Mouse (Mus musculus): ENCODE measurements around the gene Elovl7.

Elovl7 gene

DNA sequence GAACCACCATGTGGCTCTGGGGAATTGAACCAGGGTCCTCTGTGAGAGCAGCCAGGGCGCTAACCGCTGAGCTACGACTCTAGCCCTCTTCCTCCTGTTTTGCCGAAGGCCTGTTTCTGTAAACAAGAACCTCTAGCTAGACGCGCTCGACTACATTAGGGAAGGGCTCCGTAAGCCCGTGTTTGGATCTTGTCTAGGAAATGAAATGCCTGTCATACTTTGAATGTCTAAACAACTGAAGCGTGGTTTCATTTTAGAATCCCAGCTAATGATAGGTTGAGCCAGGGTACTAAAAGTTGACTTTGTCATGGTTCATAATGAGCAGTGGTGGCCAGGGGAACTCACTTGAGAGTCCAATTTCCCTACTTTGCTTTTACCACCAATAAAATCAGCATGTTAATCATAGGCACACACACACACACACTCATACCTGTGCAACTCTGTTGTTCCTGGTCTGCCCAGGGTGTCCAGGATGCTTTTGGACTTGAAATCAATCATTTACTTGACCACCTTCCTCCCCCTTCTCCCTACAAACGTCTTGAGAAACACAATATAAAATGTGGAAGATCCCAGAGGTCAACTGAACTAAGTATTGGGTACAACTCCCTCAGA, 31.0 kb downstream of the Elovl7 start:
- no peak for DNase-seq

DNA sequence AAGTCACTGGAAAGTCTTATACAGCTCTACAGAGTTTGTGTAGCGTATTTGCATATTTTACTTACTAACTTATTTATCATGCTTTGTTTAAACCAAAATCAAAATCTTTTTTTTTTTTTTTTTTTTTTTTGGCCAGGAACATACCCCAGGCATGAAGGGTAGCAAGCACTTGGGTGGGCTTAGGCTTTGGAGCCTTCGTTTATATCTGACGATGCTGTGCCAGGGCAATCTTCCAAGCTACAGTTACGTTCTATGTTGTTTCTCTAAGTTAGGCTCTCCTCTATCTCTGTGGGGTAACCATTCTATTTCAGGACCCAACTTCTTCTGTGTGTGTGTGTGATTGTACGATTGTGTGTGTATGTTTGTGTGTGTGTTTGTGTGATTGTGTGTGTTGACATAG, 36.9 kb downstream of the Elovl7 start:
- DNase-seq: no peak

DNA sequence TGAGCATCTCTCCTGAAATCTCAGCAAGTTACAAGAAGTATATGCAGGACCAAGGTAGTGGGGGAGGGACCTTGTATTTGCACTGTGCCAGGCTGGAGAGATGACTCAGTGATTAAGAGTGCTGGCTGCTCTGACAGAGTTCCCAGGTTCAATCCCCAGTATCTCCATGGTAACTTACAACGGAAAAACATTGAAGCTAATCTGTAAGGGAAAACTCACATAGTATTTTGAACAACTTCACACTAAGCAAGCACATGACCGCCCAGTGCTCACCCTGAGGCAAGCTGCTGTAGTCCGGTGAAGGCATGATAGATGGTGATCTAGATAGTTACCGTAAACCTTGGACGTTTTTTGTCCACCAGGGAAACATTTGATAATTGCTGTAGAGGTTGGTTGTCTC, 39.8 kb downstream of the Elovl7 start:
- DNase-seq: no peak

GRCm38 (mm10) chr13:108263042-108263441, 48.8 kb downstream of the Elovl7 start:
- no peak for DNase-seq

DNA sequence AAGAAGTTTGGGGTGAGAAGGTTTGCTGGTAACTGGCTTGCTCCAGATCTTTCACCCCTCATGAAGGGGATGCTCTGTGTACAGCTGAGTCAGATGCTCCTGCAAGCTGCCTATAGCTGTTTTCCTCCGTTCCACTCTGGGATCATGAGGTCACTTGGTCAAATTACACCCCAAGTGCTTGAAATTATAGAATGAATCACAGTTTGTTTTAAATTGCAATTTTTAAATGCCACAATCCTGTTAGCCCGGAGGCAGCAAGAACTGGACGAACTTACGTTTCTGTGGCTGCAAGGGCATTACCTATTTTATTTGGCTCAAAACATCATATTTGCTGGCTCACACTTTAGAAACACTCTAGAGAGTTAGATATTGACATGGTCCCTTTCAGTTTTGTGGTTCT, 51.2 kb downstream of the Elovl7 start:
- DNase-seq: no peak

- DNase-seq: no peak
Measured at GRCm38 (mm10) chr13:108267841-108268634, 53.8 kb downstream of the Elovl7 start.

- no peak for DNase-seq
Measured at GRCm38 (mm10) chr13:108271458-108272148, 57.4 kb downstream of the Elovl7 start.

- DNase-seq: no peak
Measured at GRCm38 (mm10) chr13:108272332-108272731, 58.1 kb downstream of the Elovl7 start.

- DNase-seq: no peak
Measured at GRCm38 (mm10) chr13:108273034-108273433, 58.8 kb downstream of the Elovl7 start.

- DNase-seq: no peak
Measured at GRCm38 (mm10) chr13:108273456-108273855, 59.3 kb downstream of the Elovl7 start.

GRCm38 (mm10) chr13:108276561-108276960, 62.4 kb downstream of the Elovl7 start:
- no peak for DNase-seq

- DNase-seq: no peak
Measured at GRCm38 (mm10) chr13:108277320-108277719, 63.1 kb downstream of the Elovl7 start.

DNA sequence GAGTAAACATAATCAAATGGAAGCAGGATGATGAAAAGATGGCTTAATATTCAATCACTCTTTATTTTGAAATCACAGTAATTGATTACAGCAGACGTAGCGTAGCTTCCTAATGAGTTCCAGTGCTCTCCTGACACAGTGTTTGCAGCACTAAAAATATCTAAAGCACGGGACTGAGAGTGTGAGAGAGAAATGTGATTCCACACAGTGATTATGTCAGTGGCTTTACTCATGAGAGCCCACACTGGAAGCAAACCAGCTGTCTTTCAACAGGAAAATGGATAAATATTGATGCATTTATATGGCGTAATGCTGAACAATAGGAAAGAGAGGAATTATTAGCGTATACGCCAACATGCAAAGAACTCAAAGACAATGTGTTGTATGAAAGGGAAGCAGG, 64.4 kb downstream of the Elovl7 start:
- DNase-seq: no peak

DNA sequence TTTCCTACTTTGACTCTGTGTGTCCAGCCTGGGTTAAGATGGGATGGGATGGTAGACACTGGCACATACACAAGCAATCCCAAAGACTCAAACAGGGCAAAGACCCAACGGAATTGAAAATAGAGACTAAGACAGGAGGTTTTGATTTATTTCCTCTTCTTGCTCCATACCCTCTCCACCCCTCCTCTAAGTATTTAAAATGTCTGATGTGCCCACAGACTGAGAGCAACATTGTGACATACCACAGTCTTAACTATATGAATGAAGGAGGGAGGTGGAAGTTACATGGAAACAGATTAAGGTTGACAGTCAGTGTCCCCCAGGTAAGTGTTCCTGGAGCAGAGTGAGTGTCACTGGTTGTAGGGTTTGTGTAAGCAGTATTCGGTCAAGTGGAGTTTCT, 70.1 kb downstream of the Elovl7 start:
- DNase-seq: no peak

DNA sequence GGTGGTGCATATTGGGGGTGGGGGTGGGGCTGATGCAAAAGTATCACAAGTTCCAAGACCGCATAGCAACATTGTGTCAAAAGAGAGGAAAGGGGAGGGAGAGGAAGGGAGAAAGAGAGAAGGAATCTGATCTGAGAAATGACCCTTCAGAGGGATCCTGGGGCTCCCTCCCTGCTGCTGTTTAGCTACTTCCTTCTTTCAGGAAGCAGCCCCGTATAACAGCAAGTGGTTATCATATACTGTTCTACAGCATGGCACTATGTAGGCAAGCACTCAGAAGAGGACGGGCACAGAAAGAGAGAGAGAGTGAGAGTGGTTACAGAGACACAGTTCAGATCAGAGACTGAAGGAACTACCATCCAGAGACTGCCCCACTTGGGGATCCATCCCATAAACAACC, 73.7 kb downstream of the Elovl7 start:
- no peak for DNase-seq

DNA sequence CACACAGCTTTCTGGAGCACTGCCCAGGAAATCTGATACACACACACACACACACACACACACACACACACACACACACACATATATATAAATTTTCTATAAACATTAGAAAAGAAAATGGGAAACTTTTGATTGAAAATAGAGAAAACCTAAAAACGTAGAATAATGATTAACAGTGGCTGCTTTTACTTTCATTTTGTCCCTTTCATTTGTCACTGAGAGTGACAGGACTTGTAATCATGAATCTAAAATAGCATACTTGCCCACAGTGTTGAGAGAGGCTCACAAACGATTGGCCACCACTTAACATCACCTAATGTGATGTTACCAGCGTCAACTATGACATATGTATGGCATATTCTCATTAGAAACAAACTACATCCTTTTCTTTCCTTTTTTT, 75.2 kb downstream of the Elovl7 start:
- no peak for DNase-seq

DNA sequence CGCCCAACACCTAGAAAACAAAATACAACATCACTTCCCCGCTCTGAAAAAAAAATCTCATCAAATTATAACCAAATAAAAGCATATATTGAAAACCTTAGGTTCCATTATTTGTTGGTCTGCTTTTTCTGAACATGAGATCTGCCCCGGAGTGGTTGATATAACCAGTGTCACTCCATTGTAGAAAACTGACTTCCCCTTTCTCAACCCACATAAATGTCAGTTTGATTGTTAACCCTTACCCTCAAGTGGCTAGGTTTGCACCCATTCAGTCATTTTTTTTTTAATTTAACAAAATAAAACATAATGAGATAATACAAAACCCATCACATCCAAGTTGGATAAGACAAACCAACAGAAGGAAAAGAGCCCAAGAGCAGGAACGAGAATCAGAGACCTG, 76.1 kb downstream of the Elovl7 start:
- DNase-seq: no peak

- DNase-seq: peak; percentile 49 to 51
Measured at GRCm38 (mm10) chr13:108297350-108298093, 83.3 kb downstream of the Elovl7 start.

DNA sequence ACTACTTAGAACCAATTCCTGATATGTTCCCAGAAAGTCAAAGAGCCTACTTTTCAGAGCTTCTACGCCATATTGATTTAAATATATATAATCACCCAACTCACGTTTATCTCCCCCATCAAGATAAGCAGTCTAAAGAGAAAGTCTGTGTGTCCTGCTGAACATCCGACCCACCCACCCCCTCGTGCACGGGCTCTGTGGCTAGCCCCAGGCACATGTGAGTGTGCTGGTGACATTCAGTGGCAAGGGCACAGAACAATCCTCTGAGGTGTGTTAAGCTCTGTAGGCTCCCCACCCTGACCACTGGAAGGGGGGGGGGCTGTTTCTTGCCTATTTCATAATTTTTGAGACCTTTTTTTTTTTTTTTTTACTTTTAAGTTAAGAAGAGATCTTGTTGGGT, 84.0 kb downstream of the Elovl7 start:
- DNase-seq: no peak

DNA sequence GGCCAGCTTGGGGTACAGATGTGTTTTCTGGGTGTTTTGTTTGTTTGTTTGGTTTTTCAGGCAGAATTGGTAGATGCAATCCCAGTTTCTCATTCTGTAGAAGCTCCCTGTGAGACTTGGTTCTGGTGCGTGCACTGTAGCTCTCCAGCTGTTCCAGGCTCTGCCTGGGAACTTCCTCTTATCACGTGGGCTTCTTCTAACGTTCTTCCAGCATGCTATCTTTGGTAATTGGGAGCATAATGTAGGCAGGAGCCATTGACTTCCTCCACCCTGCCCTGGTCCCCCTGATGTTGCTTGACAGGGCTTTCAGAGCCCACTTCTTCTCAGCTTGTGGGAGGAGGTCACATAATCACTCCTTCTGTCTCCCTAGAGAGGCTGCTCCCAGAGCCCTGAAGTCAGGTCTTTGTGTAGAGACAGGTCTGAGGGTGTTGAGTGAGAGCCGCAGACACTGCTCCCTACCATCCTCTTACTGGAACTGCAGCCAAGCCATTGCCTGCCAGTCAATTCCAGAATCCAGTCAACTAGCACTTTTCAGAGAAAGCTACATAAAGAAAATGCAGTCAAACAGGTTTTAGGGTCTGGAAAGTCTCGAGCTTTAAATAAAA, 86.2 kb downstream of the Elovl7 start:
- no peak for DNase-seq

DNA sequence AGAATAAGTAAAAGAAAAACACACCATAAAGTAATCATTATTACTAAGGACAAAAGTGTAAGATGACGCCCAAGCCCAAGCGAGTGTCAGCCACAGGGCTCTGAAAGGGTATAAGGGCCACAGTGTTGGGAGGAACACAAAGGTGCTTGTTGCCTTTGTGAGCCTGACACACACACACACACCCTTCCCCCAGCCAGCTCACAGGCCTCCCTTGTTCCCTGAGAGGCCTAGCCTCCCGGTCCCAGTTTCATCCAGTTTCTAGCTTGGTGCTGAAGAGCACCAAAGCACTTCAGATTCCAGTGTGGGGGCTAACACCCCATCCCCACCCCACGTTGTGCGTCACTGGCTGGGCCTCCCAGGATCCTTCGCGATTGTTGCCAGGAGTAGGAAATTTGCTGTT, 87.2 kb downstream of the Elovl7 start:
- DNase-seq: no peak

DNA sequence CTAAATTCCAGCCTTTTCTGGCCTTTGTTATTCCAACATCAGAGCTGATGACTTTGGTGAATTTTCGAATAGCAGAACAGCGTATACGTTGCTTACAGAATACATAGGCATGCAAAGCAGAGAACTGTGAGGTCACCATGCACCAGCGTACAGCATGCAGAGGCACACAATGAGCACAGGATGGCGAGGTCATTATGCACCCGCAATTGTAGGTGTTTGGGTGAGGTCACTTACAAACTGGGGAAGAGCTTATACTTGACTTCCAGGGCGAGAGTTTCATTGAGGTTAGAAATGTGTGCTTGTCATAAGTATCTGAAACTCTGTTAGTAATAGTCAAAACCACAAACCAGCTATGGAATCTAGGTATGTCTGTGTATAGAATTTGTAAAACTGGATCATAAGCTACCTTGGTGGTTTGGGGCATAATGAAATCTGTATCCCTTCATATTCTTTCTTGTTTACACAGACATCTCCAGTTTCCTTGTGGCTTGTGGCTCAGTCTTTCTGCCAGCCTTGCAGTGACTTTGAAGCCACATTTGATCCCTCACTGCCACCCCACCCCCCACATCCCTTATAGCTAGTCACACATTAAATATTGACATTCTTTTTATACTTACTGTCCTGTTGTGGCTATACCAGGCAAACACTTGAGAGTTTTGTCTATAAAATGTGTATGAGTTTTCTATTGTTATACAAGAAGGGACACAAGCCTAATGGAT, 88.9 kb downstream of the Elovl7 start:
- no peak for DNase-seq
